Mouse (Mus musculus): ENCODE data around the gene Ift80.

DNA sequence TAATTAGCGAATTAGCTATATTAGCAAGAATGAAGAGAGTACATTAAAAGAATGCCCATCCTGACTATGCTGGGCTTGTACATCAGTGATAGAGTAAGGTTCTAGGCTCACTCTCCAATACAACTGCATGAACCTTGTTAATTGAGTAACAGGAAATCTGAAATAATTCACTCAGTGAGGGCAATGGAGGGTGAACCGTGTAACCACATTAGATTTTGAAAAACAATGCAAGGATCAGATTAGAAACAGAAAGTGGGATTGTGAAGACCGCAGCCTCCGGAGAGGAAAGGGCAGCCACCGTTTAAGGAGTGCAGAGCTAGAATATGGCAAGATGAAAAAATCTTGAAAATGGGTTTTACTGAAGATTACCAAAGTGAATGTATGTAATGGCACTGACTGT, 36.9 kb upstream of the Ift80 start:
- no peak for TF ChIP-seq POLR2A (IDR thresholded peaks at IDR 0.05; ENCODE audit: extremely low read depth, insufficient read depth, low read length)
- no peak for TF ChIP-seq CTCF (IDR thresholded peaks at IDR 0.05; ENCODE audit: low read depth, low read length)

Measured in liver, adult 2 months (tissue).